Mouse (Mus musculus) olfactory bulb, adult 2 months (tissue): Measurements from ENCODE around the gene Polr3b. TPM values are rescaled to one million over a fixed set of nuclear protein-coding genes. Genes with fewer than 3 reads are reported as not detected.

Experiments used
- H3K27ac ChIP-seq: fragments of 200-500 bp; 2 replicates; pipeline ENCODE4 v1.5.1; 2012; ENCODE audit warnings: low read depth, low read length; ENCODE audit not compliant: insufficient read depth
- H3K4me1 ChIP-seq: fragments of 200-500 bp; 2 replicates; pipeline ENCODE4 v1.6.1; 2012; ENCODE audit warnings: low read length; ENCODE audit not compliant: control insufficient read depth, insufficient read depth
- H3K4me3 ChIP-seq: fragments of 200-500 bp; 2 replicates; pipeline ENCODE4 v1.5.1; 2012; ENCODE audit warnings: mild to moderate bottlenecking, low read depth, low read length, moderate library complexity; ENCODE audit not compliant: insufficient read depth
- CTCF ChIP-seq: fragments of 200-500 bp; IDR thresholded peaks from 2 replicates; pipeline ENCODE4 v1.5.1; 2012; ENCODE audit warnings: low read depth, mild to moderate bottlenecking, low read length, moderate library complexity; ENCODE audit not compliant: insufficient read depth
- POLR2A ChIP-seq: fragments of 200-500 bp; IDR thresholded peaks from 2 replicates; pipeline ENCODE4 v1.6.1; 2012; ENCODE audit warnings: mild to moderate bottlenecking, low read depth, low read length, moderate library complexity; ENCODE audit not compliant: insufficient read depth
- WGBS: fragments of 180-500 bp; shearing (Covaris S2); methylation state at CpG from one replicate; pipeline ENCODE4 v1.1.7; 2018; 5-methylcytosine and 5-hydroxymethylcytosine counted together
- polyA plus RNA-seq: library from polyadenylated mRNA; stranded (reverse); fragments of >200 nt; gene quantifications from 2 replicates; pipeline ENCODE4 v1.2.4, GENCODE M21; 2012; ENCODE audit warnings: low replicate concordance; ENCODE audit not compliant: missing spikeins, insufficient read depth, insufficient read length

Gene Polr3b
- polyA plus RNA-seq, 1 experiment = not detected

GRCm38 (mm10) chr10:84676511-84676910 lies 54.4 kb downstream of the Polr3b start:
- H3K27ac ChIP-seq = no peak overlapping the region
- WGBS = 82% methylated on average over 8 of the region's 8 CpGs
- no peak overlapping the region for H3K4me3 ChIP-seq
- no peaks in the 10 kb centered on the region for H3K4me1 ChIP-seq
- TF ChIP-seq POLR2A (no peak), CTCF (no peak)

- WGBS = 94% methylated on average over 3 of the region's 3 CpGs
- TF ChIP-seq POLR2A = no peak
- no peak for TF ChIP-seq CTCF
- no peak overlapping the region for H3K4me3 ChIP-seq
Measured at GRCm38 (mm10) chr10:84677871-84678270, 55.8 kb downstream of the Polr3b start.

GRCm38 (mm10) chr10:84678441-84678840 lies 56.3 kb downstream of the Polr3b start:
- Histone ChIP-seq H3K27ac (no peak overlapping the region), H3K4me3 (no peak overlapping the region), H3K4me1 (no peaks in the 10 kb centered on the region)
- WGBS = 79% methylated on average over 4 of the region's 4 CpGs
- no peak for TF ChIP-seq POLR2A
- TF ChIP-seq CTCF = no peak

More at GRCm38 (mm10) chr10:84677871-84678270, 55.8 kb downstream of the Polr3b start:
- H3K4me1 ChIP-seq = no peaks in the 10 kb centered on the region
- H3K27ac ChIP-seq = no peak overlapping the region

GRCm38 (mm10) chr10:84685444-84686121 lies 63.5 kb downstream of the Polr3b start:
- H3K4me3 ChIP-seq = no peak overlapping the region
- no peak overlapping the region for H3K27ac ChIP-seq
- WGBS = 51% methylated on average over 8 of the region's 8 CpGs
- no peaks in the 10 kb centered on the region for H3K4me1 ChIP-seq
- TF ChIP-seq POLR2A (no peak), CTCF (no peak)

GRCm38 (mm10) chr10:84686122-84686497 lies 64.0 kb downstream of the Polr3b start:
- TF ChIP-seq CTCF (no peak), POLR2A (no peak)
- Histone ChIP-seq H3K27ac (no peak overlapping the region), H3K4me1 (no peaks in the 10 kb centered on the region), H3K4me3 (no peak overlapping the region)
- WGBS = 59% methylated on average over 9 of the region's 9 CpGs

- 76% methylated on average over 4 of the region's 4 CpGs for WGBS
- Histone ChIP-seq H3K4me3 (no peak overlapping the region), H3K4me1 (no peaks in the 10 kb centered on the region), H3K27ac (peak overlapping the region; percentile 26; the same call in 1 of the 2 replicates)
- no peak for TF ChIP-seq POLR2A
- TF ChIP-seq CTCF = no peak
Measured at GRCm38 (mm10) chr10:84686705-84687104, 64.6 kb downstream of the Polr3b start.

- no peak for TF ChIP-seq CTCF
- TF ChIP-seq POLR2A = no peak
- 93% methylated on average over 4 of the region's 4 CpGs for WGBS
- no peak overlapping the region for H3K27ac ChIP-seq
- H3K4me1 ChIP-seq = no peaks in the 10 kb centered on the region
- H3K4me3 ChIP-seq = no peak overlapping the region
Measured at GRCm38 (mm10) chr10:84687736-84688135, 65.6 kb downstream of the Polr3b start.

- 88% methylated on average over 3 of the region's 3 CpGs for WGBS
- Histone ChIP-seq H3K27ac (no peak overlapping the region), H3K4me1 (no peaks in the 10 kb centered on the region), H3K4me3 (no peak overlapping the region)
- no peak for TF ChIP-seq POLR2A
- no peak for TF ChIP-seq CTCF
Measured at GRCm38 (mm10) chr10:84689846-84690245, 67.8 kb downstream of the Polr3b start.

- WGBS = 94% methylated on average over 4 of the region's 4 CpGs
- Histone ChIP-seq H3K27ac (no peak overlapping the region), H3K4me1 (no peaks in the 10 kb centered on the region), H3K4me3 (no peak overlapping the region)
- no peak for TF ChIP-seq CTCF
- no peak for TF ChIP-seq POLR2A
Measured at GRCm38 (mm10) chr10:84690818-84691217, 68.7 kb downstream of the Polr3b start.
